Mouse (Mus musculus): ENCODE results near the gene Mapk14.

GRCm38 (mm10) chr17:28736486-28736885, 45.4 kb downstream of the Mapk14 start:
- TF ChIP-seq CTCF (IDR thresholded peaks at IDR 0.05; ENCODE audit: borderline replicate concordance, insufficient read depth, low read length) (no peak), POLR2A (IDR thresholded peaks at IDR 0.05; ENCODE audit: low read depth, low read length) (no peak)
